Mouse (Mus musculus) liver, embryonic 14 days (tissue): ENCODE results near the gene Tff3. TPM values are rescaled to one million over a fixed set of nuclear protein-coding genes. Genes with fewer than 3 reads are reported as not detected.

ENCODE experiments used
- polyA plus RNA-seq: library from polyadenylated mRNA; depleted of rRNA; stranded (reverse); fragments of >200 nt; gene quantifications from 2 replicates; pipeline ENCODE4 v1.2.3, GENCODE M21; 2012; rRNA removed

Gene Tff3
- 6.9 and 8.1 TPM in 2 replicates for polyA plus RNA-seq

DNA sequence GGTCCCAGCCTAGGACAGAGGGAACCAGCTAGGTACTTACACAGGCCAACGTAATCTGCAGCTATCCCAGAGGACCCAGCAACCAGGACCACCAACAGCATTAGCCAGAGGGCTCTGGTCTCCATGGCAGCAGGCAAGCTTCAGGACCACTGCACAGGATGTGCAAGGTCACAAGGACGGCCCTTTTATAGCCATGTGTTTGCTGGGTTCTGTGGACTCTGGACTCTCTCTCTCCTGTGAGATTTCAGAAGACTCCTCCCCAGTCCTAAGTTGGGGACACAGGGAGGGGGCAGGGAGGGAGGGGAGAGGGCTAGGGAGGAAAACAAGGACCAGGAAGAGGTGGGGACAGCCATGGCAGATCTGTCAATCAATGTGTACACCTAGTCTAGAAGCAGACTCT, at the start of gene Tff3:
Gene Tff3, minus strand, starts transcription at position 195 of the 400 bp plus-strand sequence.

DNA sequence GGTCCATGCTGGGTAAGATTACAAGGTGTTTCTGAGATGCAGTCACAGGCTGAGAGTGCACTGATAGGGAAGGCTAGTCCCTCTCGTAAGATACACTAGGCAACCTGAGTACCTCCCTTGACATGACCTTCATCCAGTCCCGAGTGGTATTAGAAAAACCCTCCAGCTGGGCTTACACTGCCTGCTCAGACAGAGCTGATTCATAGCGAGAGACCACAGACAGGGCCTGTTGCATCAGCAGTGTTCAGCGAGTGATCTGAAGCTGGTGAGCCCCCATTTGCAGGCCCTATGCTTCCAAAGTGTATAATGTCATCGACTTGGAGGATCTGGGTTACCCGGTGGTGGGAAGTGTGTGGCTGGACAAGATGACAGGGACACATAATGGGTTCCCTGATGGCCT, 35.7 kb upstream of the Tff3 start, which contains the start of gene Tff1:
Gene Tff1, minus strand, starts transcription at position 151 of the 400 bp plus-strand sequence.

DNA sequence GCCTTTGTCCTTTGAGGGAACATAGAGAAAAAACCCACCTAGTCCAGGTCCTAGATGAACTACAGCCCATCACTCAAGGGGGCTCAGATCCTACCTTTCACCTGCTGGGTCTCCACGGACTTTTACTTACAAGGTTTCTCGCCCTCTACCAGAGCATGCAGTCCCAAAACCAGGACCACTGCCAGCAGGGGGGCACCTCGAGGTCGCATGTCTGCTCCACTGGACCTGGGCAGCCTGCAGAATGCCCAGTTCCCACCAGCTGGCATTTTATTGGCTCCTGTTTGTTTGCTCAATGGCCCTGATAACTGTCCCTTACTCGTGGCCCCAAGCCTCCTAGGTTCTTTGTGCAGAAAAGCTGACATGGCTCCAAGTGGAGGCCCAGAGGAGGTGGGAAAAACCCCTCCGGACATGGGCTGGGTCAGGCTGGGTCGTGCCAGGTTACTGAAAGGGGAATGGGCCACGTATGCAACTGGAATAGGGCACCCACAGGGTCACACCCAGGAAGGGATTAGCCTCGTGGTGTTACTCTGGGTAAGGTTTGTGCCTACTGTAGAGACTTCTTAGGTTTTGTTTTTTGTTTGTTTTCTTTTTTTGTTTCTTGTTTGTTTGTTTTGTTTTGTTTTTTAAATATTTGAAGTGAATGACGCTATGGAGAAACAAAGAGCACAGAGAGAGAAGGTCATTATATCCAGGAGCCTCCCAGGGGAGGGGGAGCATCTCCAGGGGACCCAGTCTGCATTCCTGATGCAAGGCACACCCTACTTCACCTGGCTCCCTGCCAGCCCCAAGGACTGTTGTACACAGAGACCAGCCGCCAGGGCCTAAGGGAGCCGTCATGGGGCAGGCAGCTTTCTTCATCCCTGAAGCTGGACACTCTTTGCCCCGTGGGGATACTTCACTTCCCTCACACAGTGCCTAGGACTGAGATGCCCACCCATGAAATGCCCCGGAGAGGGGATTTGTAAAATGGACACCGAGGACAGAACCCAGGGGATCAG, 14.9 kb upstream of the Tff3 start, which contains the start of gene Tff2:
Gene Tff2, minus strand, starts transcription at position 243 of the 998 bp plus-strand sequence.

Other genes starting within 250 kb of the Tff3 start
- 0.01 TPM in 2 replicates for gene Glp1r, start 227.8 kb downstream of the Tff3 start, polyA plus RNA-seq
- 0.02 and 0.06 TPM in 2 replicates for gene Umodl1, start 175.0 kb downstream of the Tff3 start, polyA plus RNA-seq
- 1.5 and 2.1 TPM in 2 replicates for gene Abcg1, start 72.0 kb downstream of the Tff3 start, polyA plus RNA-seq
- gene Tff2, start 14.6 kb upstream of the Tff3 start, polyA plus RNA-seq = not detected in 2 replicates
- gene Tff1, start 35.6 kb upstream of the Tff3 start, polyA plus RNA-seq = not detected in 2 replicates
- gene Tmprss3, start 69.3 kb upstream of the Tff3 start, polyA plus RNA-seq = 0.27 and 0.45 TPM in 2 replicates
- 7.8 and 9.4 TPM in 2 replicates for gene Ubash3a, start 78.2 kb upstream of the Tff3 start, polyA plus RNA-seq
- 0.06 and 0.15 TPM in 2 replicates for gene Rsph1, start 147.7 kb upstream of the Tff3 start, polyA plus RNA-seq
- gene Slc37a1, start 157.1 kb upstream of the Tff3 start, polyA plus RNA-seq = 2.0 and 2.1 TPM in 2 replicates